Mouse (Mus musculus) G1E (cell line): ENCODE results near the gene Dnase2b.

Experiments
- CTCF ChIP-seq: IDR thresholded peaks from 2 replicates; pipeline ENCODE4 v1.5.1; 2012; ENCODE audit warnings: low read depth, low read length, inconsistent platforms, mixed read lengths
- POLR2AphosphoS5 ChIP-seq: IDR thresholded peaks from 2 replicates; pipeline ENCODE4 v1.6.1; 2012; ENCODE audit warnings: low read depth, low read length, inconsistent platforms; ENCODE audit not compliant: insufficient replicate concordance
- TAL1 ChIP-seq: conservative IDR thresholded peaks from 2 replicates; pipeline ENCODE4 v1.6.1; 2012; ENCODE audit warnings: low read depth, low read length, inconsistent platforms, mixed read lengths

GRCm38 (mm10) chr3:146653692-146654091 lies 38.3 kb upstream of the Dnase2b start:
- TF ChIP-seq TAL1 (peak; percentile 34; the same call in 1 of the 2 replicates), CTCF (no peak), POLR2AphosphoS5 (no peak)
